Mouse (Mus musculus) liver, embryonic 14.5 days (tissue): ENCODE measurements around the gene Hcfc2.

Experiments used
- CTCF ChIP-seq: IDR thresholded peaks from 2 replicates; pipeline ENCODE4 v1.5.1; 2016; ENCODE audit warnings: antibody characterized with exemption, low read depth, control low read depth
- EP300 ChIP-seq: IDR thresholded peaks from 2 replicates; pipeline ENCODE4 v1.6.1; 2016; ENCODE audit warnings: antibody characterized with exemption, low read depth

DNA sequence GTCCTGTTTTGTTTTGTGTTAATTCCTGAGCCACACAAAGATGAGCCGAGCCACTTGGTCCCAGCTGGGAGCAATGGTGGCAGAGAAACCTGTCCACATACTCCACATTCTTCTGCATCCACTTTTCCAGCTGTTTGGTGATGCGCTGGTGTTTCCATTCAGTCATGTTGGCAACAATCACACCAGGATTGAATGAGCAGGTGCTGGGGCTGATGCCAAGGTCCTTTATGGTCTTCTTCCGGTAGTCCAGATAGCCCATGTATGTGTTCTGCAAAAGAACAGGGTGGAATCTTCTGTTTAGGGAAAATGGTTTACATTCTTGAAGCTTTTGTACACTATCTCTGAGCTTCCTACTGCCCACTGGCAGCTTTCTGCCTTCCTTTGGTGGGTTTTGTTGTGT is 41.4 kb upstream of the Hcfc2 start:
- no peak for TF ChIP-seq CTCF
- no peak for TF ChIP-seq EP300
